Mouse (Mus musculus): ENCODE results near the gene Olfr150.
"Not testable (repeated sequence)": the region's sequence is repeated elsewhere in the genome, so short reads cannot be mapped to it uniquely, and the experiment has no call there.

Gene Olfr150

DNA sequence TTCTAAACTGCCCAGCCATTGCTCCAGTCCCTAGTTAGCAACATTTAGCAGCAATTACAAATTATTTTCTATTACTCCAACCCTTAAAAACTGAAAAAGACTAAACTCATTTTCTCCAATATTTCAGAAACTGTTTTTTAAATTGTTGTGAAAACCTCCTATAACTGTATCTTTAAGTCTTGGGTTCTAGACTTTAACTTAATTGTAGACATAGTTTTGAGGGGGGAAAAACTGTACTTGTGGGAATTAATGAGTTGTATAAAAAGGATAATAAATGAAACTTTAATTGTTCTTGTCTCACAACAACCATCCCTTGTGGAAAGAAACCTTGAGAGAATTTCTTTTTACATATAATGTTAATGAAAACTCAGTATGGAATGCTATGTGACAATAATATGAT lies at the start of gene Olfr150:
Gene Olfr150, plus strand, starts transcription at position 301 of the 400 bp plus-strand sequence.
- no peak for DNase-seq

DNA sequence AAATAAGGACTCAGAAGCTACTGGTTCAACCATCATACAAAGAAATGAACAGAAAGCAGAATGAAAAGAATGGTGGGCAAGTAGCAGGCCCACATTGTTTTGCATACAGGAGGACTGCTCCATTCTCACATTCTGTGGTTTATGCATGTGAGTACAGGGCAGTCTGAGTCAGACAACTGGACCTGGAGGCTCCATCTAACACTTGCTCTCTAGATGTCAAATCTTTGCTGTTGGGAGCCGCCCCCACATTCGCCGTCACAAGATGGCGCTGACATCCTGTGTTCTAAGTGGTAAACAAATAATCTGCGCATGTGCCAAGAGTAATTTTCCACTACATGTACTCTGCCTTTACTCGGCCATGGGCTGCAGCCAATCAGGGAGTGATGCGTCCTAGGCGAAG lies 29.7 kb upstream of the Olfr150 start:
- DNase-seq = not testable (repeated sequence)

DNA sequence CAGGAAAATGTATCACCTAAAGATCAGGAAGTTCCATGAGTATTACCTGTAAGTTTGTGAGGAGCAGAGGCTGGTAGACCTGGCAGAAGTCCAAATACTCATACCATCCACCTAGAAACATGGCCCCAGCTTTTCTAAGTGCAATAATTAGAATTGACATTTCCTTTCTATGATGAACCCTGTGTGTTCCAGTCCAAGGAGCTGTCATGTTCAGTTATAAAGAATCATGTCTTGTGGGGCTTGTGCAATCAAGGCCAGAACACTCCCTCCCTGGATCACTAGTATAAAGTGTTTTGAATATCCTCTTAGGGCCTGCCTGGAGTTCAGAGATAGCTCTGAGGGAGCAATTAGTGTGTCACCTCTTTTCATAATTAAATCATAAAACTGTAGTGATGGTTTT lies 23.8 kb upstream of the Olfr150 start, which contains the start of gene Olfr149:
Gene Olfr149, minus strand, starts transcription at position 101 of the 400 bp plus-strand sequence.
- DNase-seq = no peak

DNA sequence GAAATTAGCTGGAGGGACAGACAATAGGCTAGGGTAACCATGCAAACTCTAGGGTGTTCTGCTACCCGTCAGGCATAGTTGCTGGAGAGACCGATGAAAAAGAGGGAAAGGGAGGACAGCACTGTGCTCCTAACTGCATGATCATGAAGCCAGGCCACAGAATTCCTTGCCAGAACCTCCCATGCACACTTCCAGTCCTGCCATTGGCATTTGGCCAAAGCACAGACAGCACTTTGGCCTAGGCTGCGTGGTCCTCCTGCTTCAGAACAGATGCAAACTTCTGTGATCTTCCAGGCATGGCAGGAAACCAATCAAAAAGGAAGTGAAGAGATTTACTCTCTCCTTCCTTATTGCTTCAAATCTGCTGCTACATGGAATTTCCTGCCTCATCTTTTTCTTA lies 21.8 kb upstream of the Olfr150 start:
- no peak for DNase-seq

DNA sequence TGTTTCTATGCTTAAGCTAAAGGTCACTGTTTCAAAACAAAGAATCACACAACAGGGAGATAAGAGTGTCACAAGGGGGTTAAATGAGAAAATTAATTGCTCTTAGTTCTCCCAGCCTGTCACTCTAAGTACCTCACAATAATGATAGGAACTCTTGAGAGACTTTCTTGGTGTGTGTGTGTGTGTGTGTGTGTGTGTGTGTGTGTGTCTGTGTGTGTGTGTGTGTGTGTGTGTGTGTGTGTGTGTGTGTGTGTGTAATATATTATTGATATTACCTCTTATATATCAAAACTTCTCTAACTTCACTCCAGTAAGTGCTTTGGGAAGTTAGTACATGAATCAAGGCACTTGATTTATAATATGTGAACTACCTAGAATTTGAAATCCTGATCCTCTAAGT lies 19.7 kb upstream of the Olfr150 start, which contains the start of gene Olfr965:
Gene Olfr965, plus strand, starts transcription at position 301 of the 400 bp plus-strand sequence.
- no peak for DNase-seq

DNA sequence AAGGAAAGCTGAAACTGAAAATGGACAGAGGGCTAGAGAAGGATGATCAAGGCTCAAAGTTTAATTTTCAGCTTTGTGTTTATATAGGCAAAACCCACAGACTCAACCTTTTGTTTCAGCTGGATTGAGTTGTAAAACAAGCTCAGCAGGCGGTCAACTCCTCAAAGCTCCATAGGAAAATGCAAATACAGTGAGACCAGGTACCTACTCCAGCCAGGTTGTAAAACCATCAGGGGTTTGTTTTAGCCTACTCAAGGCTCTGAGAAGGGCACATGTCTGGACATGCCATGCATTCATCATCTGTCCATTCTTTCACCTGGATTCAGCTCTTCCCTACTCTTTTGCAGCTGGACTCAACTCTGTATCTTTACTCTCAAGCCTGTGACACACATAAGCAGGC lies 10.0 kb downstream of the Olfr150 start:
- DNase-seq = no peak

DNA sequence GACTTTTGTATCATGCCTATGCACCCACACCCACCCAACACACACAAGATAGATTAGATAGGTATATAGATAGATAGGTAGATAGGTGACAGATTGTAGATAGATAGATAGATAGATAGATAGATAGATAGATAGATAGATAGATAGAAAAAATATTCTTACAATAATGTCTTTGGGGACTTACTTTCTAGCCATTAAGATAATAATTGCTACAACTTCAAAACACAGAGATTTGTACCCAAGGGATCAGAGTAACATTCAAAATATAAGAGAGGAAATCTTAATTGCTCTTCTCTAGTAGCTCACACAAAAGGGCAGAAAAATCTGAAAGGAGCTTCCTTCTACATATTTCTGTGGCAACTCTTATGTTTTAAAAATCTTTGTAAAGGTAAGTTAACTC lies 15.2 kb downstream of the Olfr150 start, which contains the start of gene Olfr967:
Gene Olfr967, plus strand, starts transcription at position 301 of the 400 bp plus-strand sequence.
- no peak for DNase-seq

DNA sequence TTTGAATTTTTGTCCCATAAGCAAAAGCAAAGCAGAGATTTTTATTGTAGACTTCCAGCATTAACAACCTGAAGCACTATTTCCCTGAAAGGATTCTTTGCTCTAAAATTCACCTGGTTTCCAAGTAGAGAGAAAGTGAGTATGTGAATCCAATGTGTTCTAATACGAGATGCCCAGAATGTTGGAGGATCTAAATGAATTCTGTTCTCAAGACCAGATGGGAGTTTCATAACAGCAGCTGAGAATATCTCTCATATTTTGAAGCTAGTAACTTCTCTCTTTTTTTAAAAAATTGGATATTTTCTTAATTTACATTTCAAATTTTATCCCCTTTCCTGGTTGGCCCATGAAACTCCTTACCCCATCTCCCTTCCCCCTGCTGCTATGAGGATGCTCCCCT lies 15.7 kb downstream of the Olfr150 start:
- no peak for DNase-seq

DNA sequence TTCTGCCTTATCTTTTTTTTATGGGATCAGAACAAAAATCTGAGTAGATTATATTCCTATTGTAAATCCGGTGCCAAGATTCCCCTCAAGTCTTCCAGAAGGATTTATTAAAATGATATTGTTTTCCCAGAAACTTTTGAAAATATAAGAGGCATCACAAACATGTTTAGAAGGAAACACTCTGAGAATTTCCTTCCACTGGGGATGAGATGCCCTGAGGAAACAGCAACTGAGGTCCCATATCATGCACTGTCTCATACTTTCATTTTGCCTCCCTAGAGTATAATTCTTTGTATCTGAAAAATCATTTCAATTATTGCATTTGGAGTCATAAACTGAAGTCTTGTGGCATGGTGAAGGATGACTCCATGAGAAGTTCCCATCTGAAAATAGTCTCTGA lies 52.4 kb downstream of the Olfr150 start, which contains the start of gene Olfr968:
Gene Olfr968, minus strand, starts transcription at position 101 of the 400 bp plus-strand sequence.
- no peak for DNase-seq
